Mouse (Mus musculus) adipose tissue, adult 10 weeks (tissue): ENCODE measurements around the gene Ercc6l. TPM values are rescaled to one million over a fixed set of nuclear protein-coding genes. Genes with fewer than 3 reads are reported as not detected.

Source experiments
- polyA plus RNA-seq: library from polyadenylated mRNA; stranded (reverse); fragments of 350-450 nt; fragmentation: Illumina TruSeq; extraction: RNeasy Lipid Tissue Mini Kit (QIAGEN cat#74804); gene quantifications from one replicate; pipeline ENCODE4 v1.2.3, GENCODE M21; 2014; ENCODE audit warnings: low read depth, low replicate concordance

Ercc6l gene
- 0.48 TPM for polyA plus RNA-seq

DNA sequence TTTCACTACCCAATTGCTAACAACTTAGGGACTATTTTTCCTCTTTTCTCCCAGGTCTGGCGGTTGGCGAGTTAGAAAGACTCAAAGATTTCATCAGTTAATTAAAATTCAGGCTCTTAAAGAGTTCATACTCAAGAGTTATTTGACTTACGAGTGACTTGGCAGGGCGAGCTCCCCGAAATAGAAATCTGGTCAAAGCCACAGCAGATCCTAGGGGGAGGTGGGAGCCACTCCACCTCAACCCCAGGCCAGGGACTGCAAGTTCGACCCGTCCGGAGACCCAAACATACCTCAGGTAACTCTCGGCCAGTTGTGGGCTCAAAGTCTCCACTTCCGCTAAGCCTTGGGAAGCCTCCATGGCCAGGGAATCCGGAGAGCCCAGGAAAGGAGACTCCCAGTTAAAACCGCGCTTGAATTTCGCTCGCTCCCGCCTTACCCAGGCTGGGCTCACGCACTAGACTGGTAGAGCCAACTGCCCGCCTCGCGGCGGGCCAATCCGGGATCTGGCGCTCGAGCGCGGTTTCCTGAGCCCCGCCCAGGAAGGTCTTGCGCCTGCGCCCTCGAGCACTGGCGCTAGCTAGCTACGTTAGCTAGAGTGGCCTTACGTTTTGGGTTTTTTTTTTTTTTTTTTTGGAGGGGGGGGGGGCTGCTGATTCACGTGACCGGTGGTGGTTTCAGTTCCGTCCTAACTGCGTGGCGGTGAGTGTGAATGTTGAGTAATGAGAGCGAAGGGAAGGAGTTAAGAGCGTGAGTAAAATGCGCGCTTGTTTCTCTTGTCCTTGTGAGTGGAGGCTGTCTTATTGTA lies at the start of gene Ercc6l:
Gene Ercc6l, minus strand, starts transcription at position 474 of the 805 bp plus-strand sequence.

DNA sequence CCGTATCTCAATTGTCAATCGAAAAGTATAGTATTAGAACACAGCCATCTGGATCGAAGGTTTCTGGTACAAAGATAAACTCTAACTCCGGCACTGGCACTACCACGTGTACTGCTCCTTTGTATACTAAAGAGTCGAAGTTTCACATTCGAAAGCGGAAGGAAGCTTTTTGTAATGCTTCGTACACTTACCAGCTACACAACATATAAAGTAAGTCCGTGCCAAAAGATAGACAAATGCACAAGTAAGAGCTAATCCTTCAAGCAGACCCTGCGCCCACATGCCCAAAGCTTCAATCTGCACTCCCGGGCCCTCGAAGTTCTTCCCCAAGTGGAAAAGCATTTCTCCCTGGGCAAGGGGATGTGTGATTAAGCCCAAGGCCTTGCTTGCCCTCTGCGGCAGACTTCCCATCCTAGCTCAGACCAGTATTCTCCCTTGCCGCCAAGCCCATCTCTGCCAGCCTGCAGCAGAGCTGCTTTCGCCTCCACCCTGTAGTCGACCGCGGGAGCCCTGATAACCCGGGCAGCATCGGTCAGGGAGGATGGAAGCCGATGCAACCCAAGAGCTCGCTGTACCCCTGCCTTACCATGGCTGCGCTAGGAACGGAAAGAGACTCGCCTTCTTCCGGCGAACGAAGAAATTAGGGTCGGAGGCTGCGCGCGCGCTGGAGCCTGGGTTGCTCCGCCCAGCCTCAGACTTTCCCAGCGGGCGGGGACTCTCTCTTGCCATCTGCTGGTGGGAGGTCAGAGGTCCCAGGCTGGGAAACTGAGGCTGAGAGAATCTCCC lies 32.0 kb upstream of the Ercc6l start, which contains the start of gene Rps4x:
Gene Rps4x, minus strand, starts transcription at position 683 of the 786 bp plus-strand sequence.

GRCm38 (mm10) chrX:102119042-102119864 lies 37.6 kb downstream of the Ercc6l start, which contains the start of gene Pin4:
Gene Pin4 (plus strand): TSS chrX:102119447.

Other genes with a start within 250 kb of the Ercc6l start
- 31.0 TPM for gene Rtl5, start 85.8 kb downstream of the Ercc6l start, polyA plus RNA-seq
- 79.0 TPM for gene Pin4, start 37.6 kb downstream of the Ercc6l start, polyA plus RNA-seq
- 1,532 TPM for gene Rps4x, start 32.3 kb upstream of the Ercc6l start, polyA plus RNA-seq
- 34.9 TPM for gene Cited1, start 95.1 kb upstream of the Ercc6l start, polyA plus RNA-seq